Mouse (Mus musculus) megakaryocyte, embryonic 14.5 days (primary cell): ENCODE measurements around the gene Col23a1. TPM values are rescaled to one million over a fixed set of nuclear protein-coding genes. Genes with fewer than 3 reads are reported as not detected.

Source experiments
- H3K27me3 ChIP-seq: replicated peaks from 2 replicates; pipeline ENCODE3; 2012; ENCODE audit warnings: inconsistent platforms
- H3K36me3 ChIP-seq: replicated peaks from 2 replicates; pipeline ENCODE3; 2012; ENCODE audit warnings: low read length, inconsistent platforms, mixed read lengths
- H3K4me1 ChIP-seq: 2 replicates; pipeline ENCODE4 v1.6.1; 2012; ENCODE audit warnings: inconsistent platforms
- H3K4me3 ChIP-seq: replicated peaks from 2 replicates; pipeline ENCODE3; 2012; ENCODE audit warnings: moderate library complexity, mild to moderate bottlenecking, inconsistent platforms
- H3K9me3 ChIP-seq: 2 replicates; pipeline ENCODE4 v1.6.1; 2012; ENCODE audit warnings: inconsistent platforms
- FLI1 ChIP-seq: IDR thresholded peaks from 2 replicates; pipeline ENCODE4 v1.6.1; 2012; ENCODE audit warnings: low read length, inconsistent platforms, mixed read lengths
- GATA1 ChIP-seq: IDR thresholded peaks from 3 replicates; pipeline ENCODE4 v1.6.1; 2012; ENCODE audit warnings: mixed read lengths, low read length, inconsistent platforms, borderline replicate concordance
- polyA plus RNA-seq: library from polyadenylated mRNA; stranded (reverse); fragments of >175 nt; gene quantifications from 2 replicates; pipeline ENCODE4 v1.2.3, GENCODE M21; 2012; ENCODE audit warnings: low replicate concordance; ENCODE audit not compliant: insufficient read depth

The Col23a1 gene
- polyA plus RNA-seq, 1 experiment: 0.21 TPM

DNA sequence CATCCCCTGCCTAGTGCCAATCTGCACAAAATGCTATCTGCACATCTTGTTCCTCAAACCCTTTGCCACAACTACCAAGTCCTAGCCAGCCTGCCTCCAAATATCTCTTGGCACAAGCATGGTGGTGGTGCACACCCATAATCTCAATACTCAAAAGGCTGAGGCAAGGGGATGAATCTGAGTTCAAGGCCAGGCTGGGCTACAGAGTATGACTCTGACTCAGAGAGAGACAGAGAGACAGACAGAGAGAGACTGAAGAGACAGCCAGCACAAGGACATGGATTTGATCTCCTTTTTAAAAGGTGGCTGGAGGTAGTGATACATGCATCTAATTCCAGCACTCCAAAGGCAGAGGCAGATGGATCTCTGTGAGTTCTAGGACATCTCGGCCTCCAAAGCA is 273.6 kb downstream of the Col23a1 start:
- H3K9me3 ChIP-seq: peaks cover 11% of the 10 kb centered on the region; the same call in 1 of the 2 replicates
- TF ChIP-seq FLI1 (no peak), GATA1 (no peak)
- no peaks in the 10 kb centered on the region for H3K36me3 ChIP-seq
- no peak overlapping the region for H3K4me3 ChIP-seq
- peaks cover 18% of the 10 kb centered on the region for H3K4me1 ChIP-seq
- H3K27me3 ChIP-seq: peaks cover 27% of the 10 kb centered on the region

DNA sequence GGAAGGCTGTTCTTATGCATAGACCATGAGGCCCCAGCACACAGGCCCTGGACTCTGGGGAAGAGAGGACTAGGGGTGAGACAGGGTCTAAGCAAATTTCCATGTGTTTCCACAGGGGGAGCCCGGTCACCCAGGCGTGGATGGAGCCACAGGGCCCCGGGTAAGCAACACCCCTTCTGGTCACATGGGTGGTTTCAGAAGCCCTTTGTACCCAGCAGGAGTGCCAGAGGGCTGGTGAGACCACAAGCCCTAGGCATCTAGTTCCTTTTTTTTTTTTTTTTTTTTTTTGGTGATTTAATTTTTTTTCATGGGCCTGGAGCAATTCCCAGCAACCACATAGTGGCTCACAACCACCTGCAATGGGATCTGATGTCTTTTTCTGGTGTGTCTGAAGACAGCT is 275.3 kb downstream of the Col23a1 start:
- peaks cover 32% of the 10 kb centered on the region for H3K27me3 ChIP-seq
- H3K4me3 ChIP-seq: no peak overlapping the region
- peaks cover 18% of the 10 kb centered on the region for H3K4me1 ChIP-seq
- no peaks in the 10 kb centered on the region for H3K36me3 ChIP-seq
- peaks cover 11% of the 10 kb centered on the region; the same call in 1 of the 2 replicates for H3K9me3 ChIP-seq
- no peak for TF ChIP-seq FLI1
- TF ChIP-seq GATA1: no peak

DNA sequence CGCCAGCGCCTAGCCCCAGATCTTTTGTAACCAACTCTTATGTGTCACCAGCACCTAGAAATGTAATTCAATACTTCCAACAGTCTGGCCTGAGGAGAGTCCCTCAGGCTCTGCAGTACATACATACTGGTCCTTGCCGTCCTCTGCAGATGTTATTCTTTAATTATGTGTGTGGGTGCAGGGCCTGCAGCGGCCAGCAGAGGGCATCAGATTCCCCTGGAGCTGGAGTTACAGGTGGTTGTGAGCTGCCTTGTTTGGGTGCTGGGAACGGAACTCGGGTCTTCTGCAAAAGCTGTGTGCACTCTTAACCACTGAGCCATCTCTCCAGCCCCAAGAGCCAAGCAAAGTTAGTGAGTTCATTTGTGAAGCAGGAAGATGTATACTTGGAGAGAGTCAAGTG is 276.2 kb downstream of the Col23a1 start:
- Histone ChIP-seq H3K27me3 (peaks cover 30% of the 10 kb centered on the region), H3K36me3 (no peaks in the 10 kb centered on the region), H3K4me3 (no peak overlapping the region), H3K9me3 (peaks cover 11% of the 10 kb centered on the region; the same call in 1 of the 2 replicates), H3K4me1 (peaks cover 18% of the 10 kb centered on the region)
- TF ChIP-seq GATA1: no peak
- no peak for TF ChIP-seq FLI1

GRCm38 (mm10) chr11:51568801-51569200 is 279.1 kb downstream of the Col23a1 start:
- Histone ChIP-seq H3K4me1 (peaks cover 34% of the 10 kb centered on the region), H3K9me3 (peaks cover 11% of the 10 kb centered on the region; the same call in 1 of the 2 replicates), H3K4me3 (no peak overlapping the region), H3K27me3 (peaks cover 9% of the 10 kb centered on the region), H3K36me3 (no peaks in the 10 kb centered on the region)
- no peak for TF ChIP-seq FLI1
- TF ChIP-seq GATA1: no peak

DNA sequence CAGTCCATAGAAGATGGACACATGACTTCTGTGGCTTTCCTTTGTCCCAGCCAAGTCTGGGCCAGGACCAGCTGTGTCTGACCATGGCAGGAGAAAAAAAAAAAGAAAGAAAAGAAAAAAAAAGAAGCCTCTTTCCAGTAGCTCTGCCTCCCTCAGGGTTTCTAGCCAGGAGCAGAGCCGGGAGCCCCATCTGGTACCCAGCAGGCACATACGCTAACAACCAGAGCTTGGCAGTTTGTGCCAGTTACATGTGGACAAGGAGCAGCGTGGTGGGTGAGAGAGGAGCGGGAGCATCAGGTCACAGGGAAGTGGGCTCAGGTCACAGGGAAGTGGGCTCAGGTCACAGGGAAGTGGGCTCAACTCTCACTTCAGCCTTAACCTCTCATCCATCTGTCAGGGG is 286.7 kb downstream of the Col23a1 start:
- Histone ChIP-seq H3K4me3 (no peak overlapping the region), H3K9me3 (no peaks in the 10 kb centered on the region), H3K36me3 (peaks cover 3% of the 10 kb centered on the region), H3K27me3 (peaks cover 8% of the 10 kb centered on the region), H3K4me1 (peaks cover 84% of the 10 kb centered on the region)
- no peak for TF ChIP-seq FLI1
- TF ChIP-seq GATA1: no peak

DNA sequence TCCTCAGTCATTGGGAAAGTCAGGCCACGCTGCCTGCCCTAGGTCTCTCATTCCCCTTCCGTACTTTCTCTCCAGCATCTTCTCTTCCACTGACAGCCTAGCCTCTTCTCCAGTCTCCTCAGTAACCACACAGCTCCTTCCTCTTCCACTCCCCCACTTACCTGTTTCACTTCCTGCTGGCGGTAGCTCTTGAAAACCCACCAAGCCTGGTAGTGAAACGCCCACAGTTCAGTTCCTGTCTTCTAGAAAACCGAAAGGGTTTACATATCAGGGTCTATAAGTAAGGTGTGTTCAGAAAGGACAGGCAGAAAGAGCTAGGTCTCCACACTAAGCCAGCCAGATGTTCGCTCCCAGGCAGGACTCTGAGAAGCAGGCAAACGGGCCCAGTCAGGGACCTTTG is 287.9 kb downstream of the Col23a1 start:
- Histone ChIP-seq H3K27me3 (peaks cover 8% of the 10 kb centered on the region), H3K36me3 (peaks cover 3% of the 10 kb centered on the region), H3K4me3 (no peak overlapping the region), H3K9me3 (no peaks in the 10 kb centered on the region), H3K4me1 (peaks cover 88% of the 10 kb centered on the region)
- TF ChIP-seq FLI1 (no peak), GATA1 (no peak)

GRCm38 (mm10) chr11:51579024-51579423 is 289.3 kb downstream of the Col23a1 start:
- Histone ChIP-seq H3K4me1 (peaks cover 88% of the 10 kb centered on the region), H3K9me3 (no peaks in the 10 kb centered on the region), H3K4me3 (no peak overlapping the region), H3K36me3 (peaks cover 3% of the 10 kb centered on the region), H3K27me3 (peaks cover 8% of the 10 kb centered on the region)
- TF ChIP-seq GATA1: no peak
- TF ChIP-seq FLI1: no peak

DNA sequence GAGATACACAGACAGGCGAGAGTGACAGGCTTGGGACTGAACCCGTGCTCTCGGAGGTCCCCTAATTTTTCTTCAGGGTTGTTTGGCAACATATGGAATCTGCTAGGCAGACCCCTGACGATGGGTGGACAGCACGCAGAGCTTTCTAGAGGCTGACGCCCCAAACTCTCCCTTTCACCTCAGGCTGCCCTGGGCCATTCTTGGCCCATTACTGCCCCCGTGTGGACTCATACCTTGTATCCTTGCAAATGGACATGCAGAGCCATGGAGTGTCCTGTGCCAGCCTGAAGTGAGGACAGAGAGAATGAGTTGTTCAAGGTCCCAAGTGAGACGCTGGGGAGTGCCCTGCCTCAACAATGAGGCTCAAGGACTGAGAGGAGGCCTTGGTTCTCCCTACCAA is 293.0 kb downstream of the Col23a1 start:
- TF ChIP-seq FLI1 (no peak), GATA1 (no peak)
- peaks cover 25% of the 10 kb centered on the region for H3K36me3 ChIP-seq
- peaks cover 94% of the 10 kb centered on the region for H3K4me1 ChIP-seq
- peak overlapping the region; percentile 75 for H3K4me3 ChIP-seq
- no peaks in the 10 kb centered on the region for H3K9me3 ChIP-seq
- no peaks in the 10 kb centered on the region for H3K27me3 ChIP-seq

- no peaks in the 10 kb centered on the region for H3K9me3 ChIP-seq
- peak overlapping the region; percentile 95 for H3K4me3 ChIP-seq
- H3K36me3 ChIP-seq: peaks cover 37% of the 10 kb centered on the region
- TF ChIP-seq FLI1 (no peak), GATA1 (no peak)
- H3K27me3 ChIP-seq: no peaks in the 10 kb centered on the region
- peaks cover 89% of the 10 kb centered on the region for H3K4me1 ChIP-seq
Observed at GRCm38 (mm10) chr11:51584057-51584430, 294.3 kb downstream of the Col23a1 start.

GRCm38 (mm10) chr11:51584431-51585248 is 294.9 kb downstream of the Col23a1 start, which contains the start of gene Phykpl:
TSS of gene Phykpl (plus strand) at chr11:51584757.
- Histone ChIP-seq H3K4me1 (peaks cover 83% of the 10 kb centered on the region), H3K4me3 (peak within 1 kb of the TSS; percentile 95), H3K9me3 (no peaks in the 10 kb centered on the region), H3K36me3 (peaks cover 42% of the 10 kb centered on the region), H3K27me3 (no peaks in the 10 kb centered on the region)
- TF ChIP-seq GATA1 (peak; percentile 70; the same call in 1 of the 3 replicates), FLI1 (no peak)
